Mouse (Mus musculus) CH12.LX (cell line): ENCODE data around the gene Cldn5. TPM values are rescaled to one million over a fixed set of nuclear protein-coding genes. Genes with fewer than 3 reads are reported as not detected.
A peak's percentile ranks its signal among the peaks of the same experiment; 100 is the strongest.

Source experiments
- DNase-seq: peaks from one replicate; pipeline ENCODE4 v3.0.0-alpha.2; 2013; ENCODE audit errors: extremely low read depth
- H3K27ac ChIP-seq: 2 replicates; pipeline ENCODE4 v1.5.1; 2012; ENCODE audit warnings: low read depth, mild to moderate bottlenecking, control low read depth, moderate library complexity; ENCODE audit not compliant: insufficient read depth
- H3K27me3 ChIP-seq: replicated peaks from 2 replicates; pipeline ENCODE3; 2012; ENCODE audit warnings: inconsistent platforms
- H3K36me3 ChIP-seq, 2 experiments: replicated peaks in 1 of 2; 2 replicates each; pipeline versions ENCODE3 to v1.6.1; 2012; ENCODE audit warnings: inconsistent platforms in 1 of 2, low read length in 1 of 2, mild to moderate bottlenecking in 1 of 2, mixed read lengths in 1 of 2, moderate library complexity in 1 of 2; ENCODE audit not compliant: control insufficient read depth in 1 of 2, insufficient read depth in 1 of 2
- H3K4me1 ChIP-seq, 2 experiments: 2 replicates each; pipeline ENCODE4 v1.6.1; 2012; ENCODE audit warnings: inconsistent platforms in 1 of 2, moderate library complexity in 1 of 2; ENCODE audit not compliant: insufficient read depth in 2 of 2, control insufficient read depth in 1 of 2
- H3K4me2 ChIP-seq: 2 replicates; pipeline ENCODE4 v1.6.1; 2012; ENCODE audit warnings: low read depth, mild to moderate bottlenecking, control low read depth; ENCODE audit not compliant: poor library complexity, insufficient read depth, severe bottlenecking
- H3K4me3 ChIP-seq, 3 experiments: fragments of 150-350 bp in 1 of 3; sonication (generic) in 1 of 3; replicated peaks in 1 of 3; 2 replicates each; pipeline versions ENCODE3 to v1.5.1; 2011 to 2012; ENCODE audit warnings: low read depth in 2 of 3, low read length in 2 of 3, mild to moderate bottlenecking in 2 of 3, moderate library complexity in 2 of 3, control low read depth in 1 of 3, improper control_type of control experiment in 1 of 3, inconsistent platforms in 1 of 3, mixed read lengths in 1 of 3; ENCODE audit not compliant: poor library complexity in 1 of 3
- H3K79me2 ChIP-seq: replicated peaks from 2 replicates; pipeline ENCODE4 v1.6.1; 2012; ENCODE audit warnings: mild to moderate bottlenecking, moderate library complexity; ENCODE audit not compliant: control insufficient read depth, poor library complexity, insufficient read depth, severe bottlenecking; ENCODE audit errors: extremely low read depth
- H3K9ac ChIP-seq: 2 replicates; pipeline ENCODE4 v1.6.1; 2012; ENCODE audit warnings: low read depth, mild to moderate bottlenecking, control low read depth, moderate library complexity; ENCODE audit not compliant: insufficient read depth
- H3K9me3 ChIP-seq: replicated peaks from 2 replicates; pipeline ENCODE3; 2012; ENCODE audit warnings: low read length, inconsistent platforms, mixed read lengths
- BHLHE40 ChIP-seq: IDR thresholded peaks from 2 replicates; pipeline ENCODE4 v1.6.1; 2011; ENCODE audit warnings: mild to moderate bottlenecking, low read depth, low read length, improper control_type of control experiment
- CHD2 ChIP-seq: IDR thresholded peaks from 2 replicates; pipeline ENCODE4 v1.6.1; 2011; ENCODE audit warnings: low read length, improper control_type of control experiment
- ELF1 ChIP-seq: IDR thresholded peaks from 2 replicates; pipeline ENCODE4 v1.6.1; 2014; ENCODE audit warnings: low read depth, mild to moderate bottlenecking, inconsistent platforms, low read length, improper control_type of control experiment
- HCFC1 ChIP-seq: IDR thresholded peaks from 2 replicates; pipeline ENCODE4 v1.6.1; 2012; ENCODE audit warnings: low read depth, mild to moderate bottlenecking, inconsistent platforms, low read length, improper control_type of control experiment
- IRF4 ChIP-seq: IDR thresholded peaks from 2 replicates; pipeline ENCODE4 v1.6.1; 2014; ENCODE audit warnings: low read depth, mild to moderate bottlenecking, inconsistent platforms, low read length, improper control_type of control experiment
- JUND ChIP-seq: conservative IDR thresholded peaks from 2 replicates; pipeline ENCODE4 v1.6.1; 2011; ENCODE audit warnings: low read depth, low read length, improper control_type of control experiment
- MAFK ChIP-seq: IDR thresholded peaks from 2 replicates; pipeline ENCODE4 v1.6.1; 2011; ENCODE audit warnings: low read length, improper control_type of control experiment; ENCODE audit not compliant: insufficient replicate concordance
- MAX ChIP-seq: IDR thresholded peaks from 2 replicates; pipeline ENCODE4 v1.6.1; 2011; ENCODE audit warnings: low read length, improper control_type of control experiment
- NRF1 ChIP-seq: IDR thresholded peaks from 2 replicates; pipeline ENCODE4 v1.6.1; 2014; ENCODE audit warnings: low read depth, mild to moderate bottlenecking, inconsistent platforms, low read length, improper control_type of control experiment, moderate library complexity
- PAX5 ChIP-seq: IDR thresholded peaks from 2 replicates; pipeline ENCODE4 v1.6.1; 2012; ENCODE audit warnings: low read length, inconsistent platforms, mixed read lengths
- POLR2A ChIP-seq: IDR thresholded peaks from 2 replicates; pipeline ENCODE4 v1.6.1; 2011; ENCODE audit warnings: low read depth, mild to moderate bottlenecking, improper control_type of control experiment, low read length
- RAD21 ChIP-seq: IDR thresholded peaks from 2 replicates; pipeline ENCODE4 v1.6.1; 2011; ENCODE audit warnings: low read depth, mild to moderate bottlenecking, low read length, improper control_type of control experiment, moderate library complexity
- SIN3A ChIP-seq: IDR thresholded peaks from 2 replicates; pipeline ENCODE4 v1.6.1; 2012; ENCODE audit warnings: low read length, improper control_type of control experiment, inconsistent platforms
- TBP ChIP-seq: conservative IDR thresholded peaks from 2 replicates; pipeline ENCODE4 v1.6.1; 2011; ENCODE audit warnings: low read depth, low read length, improper control_type of control experiment
- USF1 ChIP-seq: IDR thresholded peaks from 2 replicates; pipeline ENCODE4 v1.6.1; 2014; ENCODE audit warnings: low read depth, mild to moderate bottlenecking, inconsistent platforms, low read length, improper control_type of control experiment
- ZC3H11A ChIP-seq: IDR thresholded peaks from 2 replicates; pipeline ENCODE4 v1.6.1; 2012; ENCODE audit warnings: low read depth, mild to moderate bottlenecking, inconsistent platforms, low read length, improper control_type of control experiment
- ZKSCAN1 ChIP-seq: IDR thresholded peaks from 2 replicates; pipeline ENCODE4 v1.6.1; 2012; ENCODE audit warnings: low read depth, inconsistent platforms, low read length, improper control_type of control experiment, borderline replicate concordance
- ZNF384 ChIP-seq: IDR thresholded peaks from 2 replicates; pipeline ENCODE4 v1.6.1; 2012; ENCODE audit warnings: low read depth, low read length, improper control_type of control experiment, inconsistent platforms
- dilution Hi-C: fragments of 300-500 bp; cut with MboI; formaldehyde crosslinking; loops from 2 replicates; pipeline ENCODE4 v1.14.3; 2020; ENCODE audit warnings: low sequenced_read_pairs; ENCODE audit not compliant: extremely low pct_unique_long_range_greater_than_20kb, extremely low pct_ligation_motif_present
- in situ Hi-C: fragments of 300-500 bp; cut with MboI; formaldehyde crosslinking; loops from 3 replicates; pipeline ENCODE4 v1.14.3; 2019; ENCODE audit warnings: low sequenced_read_pairs, low pct_ligation_motif_present, low pct_unique_long_range_greater_than_20kb, mixed read lengths
- polyA plus RNA-seq: library from polyadenylated mRNA; unstranded; fragments of >175 nt; gene quantifications from 2 replicates; pipeline ENCODE4 v1.2.1, GENCODE M21; 2012; ENCODE audit warnings: low read depth; ENCODE audit not compliant: insufficient read length
- total RNA-seq, 2 experiments: library from RNA; depleted of rRNA; stranded (reverse); fragments of 300-350 nt in 1 of 2; fragments of >200 nt in 1 of 2; gene quantifications; 2 replicates each; pipeline ENCODE4 v1.2.3; 2012 to 2014

Gene Cldn5
- total and polyA plus RNA-seq, 3 experiments, result not detected

DNA sequence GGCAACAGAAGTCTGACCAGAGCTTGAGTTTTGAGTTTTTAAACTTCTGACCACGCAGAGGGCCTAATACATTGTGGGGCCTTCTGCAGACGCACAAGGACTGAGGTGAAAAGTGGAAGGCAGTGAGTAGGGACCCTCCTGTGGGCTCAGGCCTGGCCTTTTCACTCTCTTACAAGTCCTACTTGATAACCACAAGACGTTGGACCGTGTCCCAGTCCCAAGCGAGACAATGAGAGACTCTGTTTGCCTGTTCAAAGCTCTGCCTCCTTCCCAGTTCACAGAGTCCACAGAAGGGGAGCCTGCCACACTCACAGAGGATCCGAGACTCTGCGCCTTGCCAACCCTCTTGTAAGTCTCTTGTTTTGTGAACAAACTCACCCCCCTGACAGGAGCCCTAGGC, 20.0 kb downstream of the Cldn5 start:
- no peak overlapping the region for H3K4me3 ChIP-seq
- no peaks in the 10 kb centered on the region for H3K4me1 ChIP-seq
- H3K27ac ChIP-seq, result no peak overlapping the region
- H3K4me2 ChIP-seq, result no peak overlapping the region
- TF ChIP-seq SIN3A (no peak), IRF4 (no peak), PAX5 (no peak), CHD2 (no peak), JUND (no peak), RAD21 (no peak), TBP (no peak), NRF1 (no peak), MAFK (no peak), ELF1 (no peak), POLR2A (no peak), BHLHE40 (no peak), ZC3H11A (no peak), MAX (no peak), ZKSCAN1 (no peak), ZNF384 (no peak), HCFC1 (no peak)
- peaks cover 87 to 98% of the 10 kb centered on the region in 2 experiments for H3K36me3 ChIP-seq
- no peak for DNase-seq
- in situ Hi-C loops (no loop called here), dilution Hi-C loops (no loop called here)
- no peaks in the 10 kb centered on the region for H3K9me3 ChIP-seq
- no peak overlapping the region for H3K9ac ChIP-seq
- H3K27me3 ChIP-seq, result no peaks in the 10 kb centered on the region
- H3K79me2 ChIP-seq, result no peaks in the 10 kb centered on the region

DNA sequence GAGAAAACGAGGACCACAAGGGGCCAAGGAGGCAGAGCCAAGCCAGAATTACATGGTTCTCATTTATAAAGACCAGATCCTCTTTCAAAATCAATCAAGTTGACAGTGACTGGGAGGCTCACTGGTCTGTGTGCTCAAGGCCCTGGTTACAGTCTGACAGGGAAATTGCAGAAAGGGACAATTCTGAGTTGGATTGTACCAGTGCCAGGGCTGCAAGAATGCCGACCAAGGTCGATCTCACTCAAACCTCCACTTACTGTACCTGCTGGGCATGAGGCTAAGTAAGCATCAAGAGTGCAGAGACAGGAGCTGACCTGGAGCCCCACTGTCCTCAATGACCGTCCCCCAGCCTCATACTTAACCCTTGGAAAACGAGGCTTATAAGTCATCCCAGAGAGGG, 21.5 kb downstream of the Cldn5 start:
- Histone ChIP-seq H3K27me3 (no peaks in the 10 kb centered on the region), H3K4me1 (no peaks in the 10 kb centered on the region), H3K9me3 (no peaks in the 10 kb centered on the region), H3K4me2 (no peak overlapping the region), H3K27ac (no peak overlapping the region), H3K79me2 (no peaks in the 10 kb centered on the region), H3K36me3 (peaks cover 80 to 94% of the 10 kb centered on the region in 2 experiments), H3K9ac (no peak overlapping the region), H3K4me3 (no peak overlapping the region)
- in situ Hi-C loops, result no loop called here
- TF ChIP-seq POLR2A (0 out of 2 replicates have a peak, but pooled peaks have one; percentile 9), USF1 (no peak)
- no peak for DNase-seq
- dilution Hi-C loops, result no loop called here
